Mouse (Mus musculus) mouse trophoblast stem cell (cell line): ENCODE results near the gene Xrcc5.

Experiments used
- in situ Hi-C, 2 experiments: fragments of 300-500 bp; cut with MseI, MboI; formaldehyde crosslinking; loops; 2 replicates in 1 of 2; 3 replicates in 1 of 2; pipeline ENCODE4 v1.15.1; 2025

The Xrcc5 gene

DNA sequence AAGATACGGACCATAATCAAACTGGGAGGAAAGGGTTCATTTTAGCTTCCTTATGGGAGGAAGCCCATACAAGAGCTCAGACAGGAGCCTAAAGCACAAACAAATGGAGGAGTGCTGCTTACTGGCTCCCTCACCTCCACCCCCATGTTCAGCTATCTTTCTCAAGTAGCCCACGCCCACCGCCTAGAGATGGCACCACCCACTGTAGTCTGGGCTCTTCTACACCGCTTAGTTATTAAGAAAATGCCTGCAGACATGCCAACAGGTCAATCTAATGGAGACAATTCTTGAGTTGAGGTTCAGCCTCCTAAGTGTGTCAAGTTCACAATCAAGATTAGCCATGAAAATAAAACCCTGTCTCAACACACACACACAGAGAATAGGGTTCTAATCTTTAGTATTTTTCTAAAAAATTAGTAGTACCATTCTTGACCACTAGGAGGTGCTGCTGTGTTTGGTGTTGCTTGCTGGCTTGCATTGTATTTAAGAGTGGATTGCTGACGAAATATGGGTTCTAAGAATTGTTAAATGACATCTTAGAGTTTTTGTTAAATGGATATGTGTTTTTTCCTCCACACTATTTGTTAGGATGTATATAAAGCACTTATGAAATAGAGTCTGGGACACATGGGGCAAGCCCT, 6.3 kb downstream of the Xrcc5 start:
- in situ Hi-C loops, result loop anchor here in 1 of 2 experiments (25.0 kb wide), 1 partner anchor 274 kb away; the partner anchor contains the start of gene Smarcal1

DNA sequence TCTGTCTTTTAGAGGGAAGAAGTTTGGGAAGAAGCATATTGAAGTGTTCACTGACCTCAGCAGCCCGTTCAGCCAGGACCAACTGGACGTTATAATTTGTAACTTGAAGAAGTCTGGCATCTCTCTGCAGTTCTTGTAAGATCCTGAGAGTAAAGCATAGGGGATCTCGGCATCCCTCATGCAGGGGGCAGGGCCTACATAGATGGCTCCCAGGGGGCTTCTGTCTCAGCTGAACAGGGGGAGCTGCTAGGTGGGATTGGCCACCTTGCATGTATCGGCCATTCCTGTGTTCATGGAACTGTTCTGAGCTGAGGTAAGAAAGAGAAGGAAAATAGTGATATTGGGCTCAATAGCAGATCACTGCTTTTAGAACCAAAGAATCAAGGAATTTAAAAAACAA, 8.2 kb downstream of the Xrcc5 start:
- in situ Hi-C loops, result loop anchor here in 1 of 2 experiments (25.0 kb wide), 1 partner anchor 272 kb away; the partner anchor contains the start of gene Smarcal1

DNA sequence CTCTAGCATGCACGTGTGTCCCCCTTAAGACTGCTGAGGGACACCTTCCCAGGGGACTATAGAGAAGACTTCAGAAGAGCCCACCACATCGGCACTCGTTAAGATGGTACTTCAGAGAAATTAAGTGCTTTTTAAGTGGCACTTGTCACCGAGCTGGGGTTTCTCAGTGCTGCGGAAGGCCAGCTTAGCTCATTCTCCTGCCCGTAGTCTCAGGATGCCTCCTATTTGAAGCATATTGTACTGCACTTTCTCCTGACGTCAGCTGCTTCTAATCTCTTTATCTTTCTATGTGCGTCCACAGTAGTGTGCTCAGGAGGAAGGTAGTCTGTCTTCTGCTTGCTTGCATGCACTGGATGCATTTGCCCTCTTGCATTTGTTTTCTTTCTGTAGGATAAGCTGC, 9.2 kb downstream of the Xrcc5 start:
- in situ Hi-C loops, result loop anchor here in 1 of 2 experiments (25.0 kb wide), 1 partner anchor 271 kb away; the partner anchor contains the start of gene Smarcal1

DNA sequence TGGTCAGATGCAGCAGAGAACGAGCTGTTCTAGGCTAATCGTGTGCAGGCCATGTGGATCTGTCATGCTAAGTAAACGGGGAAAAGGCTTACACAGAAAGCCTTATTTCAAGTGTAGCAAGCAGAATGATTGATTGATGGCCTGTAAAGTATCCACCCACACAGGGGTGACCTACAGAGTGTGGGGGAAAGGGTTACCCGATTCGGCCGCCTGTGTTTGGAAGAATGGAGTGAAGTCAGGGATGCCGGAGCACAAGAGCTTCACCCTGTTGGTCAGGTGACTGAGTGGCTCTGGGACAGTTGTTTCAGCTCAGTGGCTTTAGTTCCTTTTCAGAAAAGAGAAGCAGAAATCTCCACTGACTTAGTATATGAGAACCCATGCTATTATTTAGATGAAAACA, 9.7 kb downstream of the Xrcc5 start:
- in situ Hi-C loops, result loop anchor here in 1 of 2 experiments (25.0 kb wide), 1 partner anchor 270 kb away; the partner anchor contains the start of gene Smarcal1

DNA sequence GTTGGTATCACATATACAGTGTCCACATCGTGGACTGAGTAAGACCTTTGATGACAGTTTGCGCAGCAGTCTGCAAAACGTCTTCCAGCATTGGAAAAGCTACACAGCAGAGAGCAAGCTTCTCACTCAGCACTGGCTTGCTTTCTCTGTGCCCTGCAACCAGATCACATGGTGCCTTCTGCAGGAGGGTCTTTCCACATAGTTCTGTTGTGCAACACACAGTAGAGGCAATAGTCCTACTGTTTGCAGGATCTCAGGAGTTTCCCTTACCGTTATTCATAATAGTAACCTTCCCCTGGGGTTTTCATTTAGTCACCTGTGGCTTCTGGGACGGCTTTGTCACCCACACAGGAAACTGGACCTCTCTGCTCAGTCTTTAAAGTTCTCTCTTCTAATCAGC, 13.5 kb downstream of the Xrcc5 start:
- in situ Hi-C loops, result loop anchor here in 1 of 2 experiments (25.0 kb wide), 1 partner anchor 267 kb away; the partner anchor contains the start of gene Smarcal1

DNA sequence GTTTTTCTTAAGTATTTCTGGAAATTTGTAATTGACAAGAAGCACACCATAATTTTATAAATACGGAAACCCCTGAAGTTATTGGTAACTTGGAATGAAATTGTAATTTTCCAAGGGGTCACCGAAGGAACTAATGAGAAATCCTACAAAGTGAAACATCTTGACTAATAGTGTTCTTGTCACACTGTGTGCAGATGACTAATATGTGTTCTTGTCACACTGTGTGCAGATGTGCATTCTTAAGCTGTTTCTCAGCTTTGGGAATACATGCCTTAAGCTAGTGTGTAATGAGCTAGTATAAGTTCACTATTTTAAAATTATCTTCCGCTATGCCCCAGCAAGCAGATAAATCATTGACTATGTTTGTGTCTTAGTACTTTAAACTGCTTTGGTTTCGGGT, 16.0 kb downstream of the Xrcc5 start:
- in situ Hi-C loops, result loop anchor here in 1 of 2 experiments (25.0 kb wide), 1 partner anchor 264 kb away; the partner anchor contains the start of gene Smarcal1

DNA sequence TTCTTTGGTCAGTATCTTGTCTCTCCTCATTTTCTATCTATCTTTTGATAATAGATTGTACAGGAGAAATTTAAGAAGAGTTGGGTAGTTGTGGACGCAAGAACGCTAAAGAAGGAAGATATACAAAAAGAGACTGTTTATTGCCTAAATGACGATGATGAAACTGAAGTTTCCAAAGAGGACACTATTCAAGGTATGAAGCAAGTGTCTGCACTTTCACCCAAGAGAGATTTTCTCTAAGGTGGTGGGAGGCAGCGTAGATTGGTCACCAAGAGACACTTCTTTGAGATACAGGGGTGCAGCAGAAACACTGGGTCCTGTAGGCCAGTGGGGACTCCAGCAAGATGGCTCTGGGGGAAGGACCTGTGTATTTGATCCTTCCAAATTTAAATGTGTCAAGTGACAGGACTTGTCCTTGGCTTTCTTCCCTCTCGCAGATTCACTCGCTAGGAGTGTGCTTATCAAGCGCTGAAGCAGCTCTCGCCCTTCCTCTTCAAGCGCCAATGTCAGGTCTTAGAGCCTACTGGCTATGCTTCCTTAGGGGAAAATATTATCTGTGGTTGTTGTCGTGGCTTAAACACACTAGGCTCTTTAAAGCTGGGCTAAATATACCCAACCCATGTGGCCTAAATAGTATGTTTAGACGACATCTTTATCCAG, 19.1 kb downstream of the Xrcc5 start:
- in situ Hi-C loops, result no loop called here

DNA sequence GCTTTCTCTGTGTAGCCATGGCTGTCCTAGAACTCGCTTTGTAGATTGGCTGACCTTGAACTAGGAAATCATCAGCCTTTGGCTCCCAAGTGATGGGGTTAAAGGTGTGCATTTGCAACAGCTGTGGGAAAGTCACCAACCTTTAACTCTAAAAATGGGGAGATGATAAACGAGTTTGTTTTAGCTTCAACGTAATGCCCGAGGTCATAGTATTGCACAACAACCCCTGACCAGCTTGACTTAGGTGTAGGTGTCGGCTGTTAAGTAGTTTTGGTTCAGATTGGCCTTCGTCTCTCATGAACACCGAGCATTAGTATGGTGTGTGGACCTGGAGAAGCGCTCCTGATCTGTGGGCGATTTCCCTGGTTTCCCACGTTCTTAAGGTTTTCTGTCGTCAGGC, 27.6 kb downstream of the Xrcc5 start:
- in situ Hi-C loops, result no loop called here

DNA sequence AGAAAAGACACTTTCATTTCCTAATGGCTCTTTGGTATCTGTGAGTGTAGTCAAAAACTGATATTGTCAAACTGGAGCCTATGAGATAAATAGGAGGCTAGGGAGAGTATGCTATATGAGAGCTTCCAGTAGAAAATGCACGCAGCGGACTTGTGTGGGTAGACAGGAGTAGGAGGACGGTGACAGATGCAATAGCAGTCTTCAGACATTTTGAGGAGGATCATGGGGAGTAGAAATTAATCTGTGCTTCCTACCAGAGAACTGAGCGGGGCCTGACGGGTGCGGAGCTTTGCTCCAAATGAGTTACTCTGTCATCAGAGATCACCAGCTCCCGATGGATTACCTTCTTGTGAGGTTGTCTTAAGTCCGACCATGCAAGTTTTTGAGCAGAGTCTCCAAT, 29.6 kb downstream of the Xrcc5 start:
- in situ Hi-C loops, result no loop called here

DNA sequence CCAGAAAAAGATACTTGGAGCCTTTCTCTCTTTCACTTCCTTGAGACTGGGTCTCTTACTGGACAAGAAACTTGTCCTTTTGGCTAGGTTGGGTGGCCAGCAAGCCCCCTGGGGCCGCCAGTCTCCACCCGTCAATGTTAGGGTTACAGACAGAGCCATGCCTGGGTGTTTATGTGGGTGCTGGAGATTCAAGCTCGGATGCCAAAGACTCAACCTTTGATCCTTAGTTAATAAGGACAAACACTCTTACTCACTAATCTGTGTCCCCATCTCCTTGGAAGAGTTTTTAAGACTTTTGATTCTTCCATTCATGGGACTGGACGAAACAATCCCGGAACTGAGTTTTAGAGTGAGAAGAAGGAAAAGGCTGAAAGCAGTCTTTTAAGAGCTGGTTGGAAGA, 31.1 kb downstream of the Xrcc5 start:
- in situ Hi-C loops, result no loop called here

DNA sequence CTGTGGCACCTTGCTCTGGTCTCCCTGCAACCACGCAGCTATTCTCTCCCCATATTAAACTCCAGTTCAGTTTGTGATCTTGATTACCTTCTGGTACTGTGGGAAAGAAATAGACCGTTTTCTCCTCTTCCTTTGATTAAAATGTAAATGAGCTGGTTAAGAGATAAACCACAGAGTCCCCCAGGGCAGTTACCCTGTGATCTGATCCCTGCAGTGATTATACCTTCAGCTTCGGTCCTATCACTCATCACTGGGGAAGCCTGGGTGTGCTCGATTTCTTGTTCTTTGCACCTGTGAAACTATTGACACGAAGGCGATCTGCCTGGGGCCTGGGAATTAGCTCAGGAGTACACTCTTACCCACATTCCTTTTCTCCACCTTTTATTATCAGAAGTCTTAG, 40.7 kb downstream of the Xrcc5 start:
- in situ Hi-C loops, result no loop called here

DNA sequence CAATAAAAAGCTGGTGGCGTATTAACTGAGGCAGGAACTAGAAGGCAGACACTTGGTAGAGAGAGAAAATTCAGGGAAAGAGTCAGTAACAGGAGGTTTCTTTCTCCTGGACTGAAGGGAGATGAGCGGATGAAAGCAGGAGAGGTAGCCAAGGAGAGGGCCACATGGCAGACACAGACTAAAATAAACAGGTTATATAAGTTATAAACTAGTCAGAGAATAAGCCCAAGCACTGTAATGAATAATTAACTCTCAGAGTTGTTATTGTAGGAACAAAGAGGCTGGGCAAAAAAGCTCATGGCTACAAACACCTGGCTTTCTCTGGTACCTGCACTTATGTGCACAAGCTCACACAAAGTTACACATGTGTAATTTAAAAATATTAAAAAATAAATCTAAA, 47.6 kb downstream of the Xrcc5 start:
- in situ Hi-C loops, result no loop called here

DNA sequence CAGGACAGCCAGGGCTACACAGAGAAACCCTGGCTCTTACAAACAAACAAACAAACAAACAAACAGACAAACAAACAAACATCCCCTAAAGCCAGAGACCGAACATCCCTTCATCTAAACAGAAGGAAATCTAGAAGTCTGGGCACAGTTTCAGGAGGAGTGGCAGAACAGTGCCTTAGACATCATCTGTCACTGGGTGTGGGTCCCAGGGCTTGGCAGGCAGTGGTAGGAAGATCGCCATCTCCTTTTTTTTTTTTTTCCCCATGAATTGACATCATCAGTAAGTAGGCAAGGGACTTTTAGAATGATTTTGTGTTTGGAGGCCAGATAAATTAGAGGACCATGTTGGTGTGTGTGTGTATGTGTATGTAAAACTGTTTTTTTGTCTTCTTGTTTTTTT, 51.0 kb downstream of the Xrcc5 start:
- in situ Hi-C loops, result no loop called here

DNA sequence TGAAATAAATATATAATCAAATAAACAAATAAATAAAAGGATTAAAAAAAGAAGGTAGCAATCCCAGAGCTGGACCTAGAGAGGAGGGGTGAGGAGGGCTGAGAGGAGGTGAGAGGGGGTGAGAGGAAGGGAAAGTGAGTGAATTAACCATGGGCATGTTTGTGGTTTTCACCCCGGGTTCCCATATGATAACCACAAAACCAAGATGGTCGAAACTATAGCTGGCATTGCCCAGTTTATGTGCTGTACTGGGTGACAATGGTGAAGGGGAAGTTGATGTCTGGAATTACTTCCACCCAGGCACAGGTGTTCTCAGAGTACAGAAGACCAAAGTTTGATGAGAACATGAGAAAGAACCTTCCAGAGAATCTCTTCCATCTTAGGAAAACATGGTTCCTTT, 52.2 kb downstream of the Xrcc5 start:
- in situ Hi-C loops, result no loop called here

DNA sequence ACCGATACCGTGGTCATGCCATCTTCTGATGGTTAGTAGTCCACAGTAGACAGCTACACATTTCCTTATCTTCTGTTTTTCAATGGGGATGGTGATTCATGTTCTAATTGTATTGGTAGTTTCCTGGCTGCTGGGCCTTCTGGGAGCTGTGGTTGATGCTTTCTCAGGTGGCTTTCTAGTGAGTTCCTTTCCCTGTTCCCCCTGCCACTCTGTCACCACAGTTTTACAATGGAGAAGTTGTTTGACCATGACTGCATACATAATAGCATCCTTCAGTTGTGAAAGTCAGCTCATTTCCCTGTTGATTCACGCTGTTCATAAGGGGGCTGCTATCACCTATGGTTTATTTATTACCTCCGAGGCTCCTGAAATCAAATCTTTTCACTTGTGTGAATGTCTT, 53.6 kb downstream of the Xrcc5 start:
- in situ Hi-C loops, result no loop called here

DNA sequence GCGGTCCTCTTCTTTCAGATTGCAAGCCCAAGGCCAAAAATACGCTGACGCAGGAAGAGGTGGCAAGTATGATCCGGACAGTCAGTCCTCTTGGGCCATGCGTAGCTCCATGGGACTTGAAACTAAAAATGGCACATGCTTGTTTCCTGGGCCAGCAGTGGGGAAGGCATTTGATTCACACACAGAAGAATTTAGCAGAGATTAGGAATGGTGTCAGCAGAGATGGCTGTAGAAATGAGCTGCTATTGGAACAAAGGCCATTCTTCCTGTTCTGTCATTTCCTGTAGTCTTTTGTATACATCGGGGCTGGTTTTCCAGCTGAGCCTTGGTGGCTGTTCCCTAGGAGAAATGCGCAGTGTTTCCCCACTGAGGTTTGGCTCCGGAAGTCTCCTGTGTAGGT, 57.4 kb downstream of the Xrcc5 start:
- in situ Hi-C loops, result no loop called here

DNA sequence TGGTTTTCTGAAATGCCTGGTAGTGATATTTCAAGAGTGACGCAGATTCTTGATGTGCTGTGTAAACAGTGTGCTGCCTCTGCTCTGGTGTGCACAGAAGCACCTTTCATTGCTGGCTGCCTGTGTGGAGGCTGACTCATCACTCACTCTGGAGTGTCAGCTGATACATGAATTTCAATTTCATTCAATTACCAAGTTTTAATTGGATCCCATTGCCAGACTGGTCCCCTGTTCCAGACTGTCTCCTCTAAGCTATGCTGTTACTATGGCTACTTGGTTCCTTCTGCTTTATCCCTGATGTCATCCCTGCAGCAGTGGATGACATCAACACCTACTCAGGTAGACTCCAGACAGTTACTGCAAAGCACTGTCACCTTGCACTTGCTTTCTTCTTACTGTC, 65.3 kb downstream of the Xrcc5 start:
- in situ Hi-C loops, result no loop called here

DNA sequence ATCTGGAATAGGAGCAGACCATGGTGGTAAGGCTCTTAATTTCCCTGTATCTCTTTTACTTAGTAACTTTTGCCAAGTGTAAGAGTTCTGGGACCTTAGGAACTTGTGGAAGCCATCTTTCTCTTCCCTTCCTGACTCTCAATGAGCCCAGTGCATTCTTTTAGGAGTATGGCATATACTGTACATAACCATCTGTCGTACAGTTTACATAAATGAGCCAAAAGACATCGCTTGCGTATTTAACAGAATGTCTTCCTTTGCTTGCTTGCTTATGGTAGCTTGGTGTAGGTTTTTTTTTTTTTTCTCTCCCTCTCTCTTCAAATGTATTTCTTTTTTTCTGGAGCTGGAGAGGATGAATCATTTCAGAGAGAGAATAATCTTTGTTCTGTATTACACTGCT, 65.7 kb downstream of the Xrcc5 start:
- in situ Hi-C loops, result no loop called here

DNA sequence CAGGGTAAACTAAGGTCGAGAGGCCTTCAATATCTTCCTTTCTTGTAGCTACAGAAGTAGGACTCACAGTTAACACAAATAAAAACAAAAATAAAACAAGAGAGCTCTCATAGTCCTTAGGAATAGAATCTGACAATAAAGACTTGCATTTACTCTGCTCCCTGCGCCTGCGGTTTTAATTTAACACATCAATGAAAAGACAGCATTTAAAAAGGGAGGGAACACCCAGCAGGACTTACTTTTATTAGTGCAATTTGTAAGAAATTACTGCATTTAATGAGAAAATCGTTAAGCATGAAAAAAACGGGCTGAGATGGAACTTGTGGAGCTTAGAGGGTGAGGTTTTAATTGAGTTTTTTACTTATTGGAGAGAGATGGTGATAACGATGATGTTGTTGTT, 66.4 kb downstream of the Xrcc5 start:
- in situ Hi-C loops, result no loop called here

DNA sequence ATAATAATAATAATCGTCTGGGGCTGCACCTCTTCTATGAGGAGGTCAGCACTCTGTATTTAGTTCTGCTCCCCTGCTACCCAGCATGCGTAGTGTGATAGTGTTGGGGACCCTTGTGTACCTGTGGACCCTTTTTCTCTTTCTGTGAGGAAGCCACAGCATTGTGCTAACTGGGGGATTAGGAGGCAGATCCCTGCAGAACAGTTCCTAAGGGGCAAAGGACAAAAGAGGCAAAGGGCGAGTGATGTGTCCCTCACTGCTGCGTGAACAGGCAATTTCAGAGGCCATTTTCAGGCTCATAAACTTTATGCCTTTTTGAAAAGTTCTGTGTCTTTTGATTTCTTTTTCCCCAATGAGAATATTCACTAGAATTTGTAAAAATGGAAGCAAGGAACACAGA, 66.8 kb downstream of the Xrcc5 start:
- in situ Hi-C loops, result no loop called here

DNA sequence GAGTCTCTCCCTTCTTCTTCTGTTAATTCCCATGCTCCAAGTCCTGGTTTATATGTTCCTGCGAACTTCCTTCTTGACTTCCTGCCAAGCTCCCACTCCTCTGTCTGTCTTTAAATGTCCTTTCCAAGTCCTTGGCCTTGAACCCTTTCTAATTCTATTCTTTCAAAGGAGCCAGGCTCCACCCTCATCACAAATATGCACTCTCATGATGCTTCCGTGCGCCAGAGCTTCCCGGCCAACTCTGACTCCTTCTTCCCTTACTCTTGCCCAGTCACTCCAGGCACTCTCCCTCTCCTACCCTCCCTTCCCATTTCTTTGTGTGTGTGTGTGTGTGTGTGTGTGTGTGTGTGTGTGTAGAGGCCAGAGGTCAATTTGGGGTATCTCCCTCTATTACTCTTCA, 70.9 kb downstream of the Xrcc5 start:
- in situ Hi-C loops, result no loop called here

DNA sequence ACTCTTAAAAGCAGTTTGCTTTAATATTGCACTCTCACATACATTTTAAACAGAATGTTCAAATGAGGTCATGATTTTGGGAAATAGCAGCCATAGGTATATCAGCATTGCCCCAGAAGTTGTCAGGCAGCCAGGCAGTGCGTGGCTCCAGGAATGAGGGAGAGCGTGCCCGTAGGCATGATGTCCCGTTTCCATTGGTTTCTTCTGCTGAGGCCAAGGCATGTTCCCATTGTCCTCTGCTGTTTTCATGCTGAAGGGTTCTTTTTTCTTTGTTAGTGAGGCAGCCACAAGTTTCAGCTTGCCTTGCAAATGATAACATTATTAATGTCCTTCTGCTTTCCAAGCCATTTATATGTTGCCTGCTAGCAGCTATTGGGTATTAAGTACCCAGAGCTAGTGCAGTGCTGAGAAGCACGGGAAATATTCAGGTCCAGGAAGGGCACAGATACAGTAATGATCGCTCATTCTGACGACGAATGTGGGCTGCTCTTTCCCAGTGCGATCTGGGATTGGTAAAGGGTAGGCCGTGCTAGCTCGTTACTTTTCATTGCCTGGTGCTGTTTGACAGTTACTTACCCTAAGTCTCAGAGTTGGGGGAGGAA, 72.6 kb downstream of the Xrcc5 start:
- in situ Hi-C loops, result no loop called here

DNA sequence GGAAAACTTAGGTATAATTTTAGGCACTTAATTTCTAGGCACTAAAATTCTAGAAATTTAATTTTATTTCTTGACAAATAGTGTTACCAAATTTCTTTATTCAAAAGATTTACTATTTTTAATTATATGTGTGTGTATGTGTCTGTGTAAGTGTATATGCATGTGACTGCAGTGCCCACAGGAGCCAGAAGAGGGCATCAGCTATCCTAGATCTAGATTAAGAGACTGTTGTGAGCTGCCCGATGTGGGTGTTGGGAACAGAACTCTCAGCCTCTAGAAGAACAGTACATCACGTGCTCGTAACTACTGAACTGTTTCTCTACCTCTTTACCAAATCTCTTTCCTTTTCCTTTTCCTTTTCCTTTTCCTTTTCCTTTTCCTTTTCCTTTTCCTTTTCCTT, 73.3 kb downstream of the Xrcc5 start:
- in situ Hi-C loops, result no loop called here
